Mouse (Mus musculus): Measurements from ENCODE around the gene Mrpl23.

The Mrpl23 gene

DNA sequence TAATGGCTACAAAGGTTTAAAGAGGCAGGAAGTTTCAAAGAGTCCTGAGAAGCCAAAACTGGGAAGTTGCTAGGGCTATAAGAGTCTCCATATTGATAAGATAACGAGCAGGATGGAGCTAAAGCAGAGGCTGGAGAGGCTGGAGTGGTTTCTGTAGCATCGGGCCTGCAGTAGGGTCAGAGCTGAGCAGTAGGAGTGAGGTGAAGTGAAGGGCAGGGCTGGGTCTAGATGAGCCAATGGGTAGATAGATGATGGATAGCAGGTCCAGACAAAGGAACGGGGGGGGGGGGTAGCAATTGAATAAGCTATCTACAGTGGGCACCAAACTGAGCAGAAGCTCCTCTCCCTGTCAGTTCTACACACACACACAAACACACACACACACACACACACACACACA lies 15.0 kb upstream of the Mrpl23 start:
- no peak for DNase-seq (ENCODE audit: extremely low read depth, insufficient read length, low spot score)

DNA sequence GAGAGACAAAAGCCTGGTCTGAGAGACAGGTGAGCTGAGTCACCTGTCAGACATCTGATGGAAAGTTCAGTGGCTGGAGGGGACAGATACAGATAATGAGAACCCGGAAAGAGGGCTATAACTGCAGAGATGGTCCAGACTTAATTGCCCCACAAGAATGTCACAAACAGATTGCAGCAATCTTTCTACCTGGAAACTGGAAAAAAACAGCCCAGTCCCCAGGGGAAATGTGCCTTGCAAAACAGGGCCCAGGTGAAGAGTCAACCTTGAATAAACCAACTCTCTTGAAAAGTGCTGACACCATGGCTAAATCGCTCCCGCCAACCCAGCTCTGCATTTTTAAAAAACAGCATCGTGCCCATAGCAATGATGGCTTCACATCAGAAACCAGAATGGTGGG lies 12.2 kb upstream of the Mrpl23 start:
- DNase-seq (ENCODE audit: extremely low read depth, insufficient read length, low spot score), result no peak

DNA sequence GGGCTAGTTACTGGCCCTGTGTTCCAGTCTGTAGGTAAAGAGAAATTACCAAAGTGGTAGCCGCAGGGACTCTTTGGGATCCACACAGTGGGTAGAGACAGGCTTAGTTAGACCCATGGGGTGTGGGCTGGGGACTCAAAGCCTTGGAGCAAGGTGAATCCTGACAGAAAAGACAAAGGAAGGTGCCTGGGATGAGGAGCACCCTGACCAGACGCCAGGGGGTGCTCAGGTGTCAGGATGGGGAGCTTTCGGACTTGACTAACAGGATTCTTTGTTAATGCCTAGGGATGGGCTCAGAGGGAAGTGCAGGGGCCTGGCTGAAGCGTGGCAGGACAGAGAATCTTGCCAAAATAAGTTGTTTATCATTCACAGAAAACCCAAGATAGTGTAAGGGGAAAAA lies 10.1 kb upstream of the Mrpl23 start:
- DNase-seq (ENCODE audit: extremely low read depth, insufficient read length, low spot score), result no peak

DNA sequence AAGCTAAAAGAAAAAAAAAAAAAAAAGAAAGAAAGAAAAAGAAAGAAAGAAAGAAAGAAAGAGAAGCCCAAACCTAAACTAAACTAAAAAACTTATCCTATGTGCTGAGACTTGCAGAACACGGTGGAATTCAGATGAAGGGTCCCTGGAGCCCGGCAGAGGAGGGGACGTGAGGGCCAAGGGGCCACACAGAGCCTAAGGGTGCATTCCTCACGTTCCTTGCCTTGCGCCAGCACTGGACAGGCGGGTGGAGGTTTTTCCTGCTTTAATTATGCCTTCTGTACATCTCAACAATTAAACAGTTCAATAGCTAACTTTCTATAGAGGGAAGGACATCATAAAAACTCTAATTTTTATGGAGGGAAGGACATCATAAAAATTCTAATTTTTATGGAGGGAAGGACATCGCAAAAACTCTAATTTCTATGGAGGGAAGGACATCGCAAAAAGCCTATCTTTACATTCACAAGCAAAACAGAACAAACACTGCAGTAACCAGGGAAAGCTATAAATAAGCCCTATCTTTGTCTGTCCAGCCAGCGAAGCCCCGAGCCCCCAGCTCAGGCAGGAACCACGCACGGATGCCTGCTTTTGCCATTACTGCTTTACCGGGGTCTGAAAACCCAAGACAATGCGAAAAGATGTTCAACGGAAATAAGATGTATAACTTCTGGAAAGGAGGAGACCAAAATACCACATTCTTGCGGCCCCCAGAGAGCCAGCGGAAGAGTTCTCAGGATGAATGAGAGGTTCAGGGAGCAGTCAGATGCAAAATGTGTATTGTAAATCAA lies 9.1 kb upstream of the Mrpl23 start:
- no peak for DNase-seq (ENCODE audit: extremely low read depth, insufficient read length, low spot score)

DNA sequence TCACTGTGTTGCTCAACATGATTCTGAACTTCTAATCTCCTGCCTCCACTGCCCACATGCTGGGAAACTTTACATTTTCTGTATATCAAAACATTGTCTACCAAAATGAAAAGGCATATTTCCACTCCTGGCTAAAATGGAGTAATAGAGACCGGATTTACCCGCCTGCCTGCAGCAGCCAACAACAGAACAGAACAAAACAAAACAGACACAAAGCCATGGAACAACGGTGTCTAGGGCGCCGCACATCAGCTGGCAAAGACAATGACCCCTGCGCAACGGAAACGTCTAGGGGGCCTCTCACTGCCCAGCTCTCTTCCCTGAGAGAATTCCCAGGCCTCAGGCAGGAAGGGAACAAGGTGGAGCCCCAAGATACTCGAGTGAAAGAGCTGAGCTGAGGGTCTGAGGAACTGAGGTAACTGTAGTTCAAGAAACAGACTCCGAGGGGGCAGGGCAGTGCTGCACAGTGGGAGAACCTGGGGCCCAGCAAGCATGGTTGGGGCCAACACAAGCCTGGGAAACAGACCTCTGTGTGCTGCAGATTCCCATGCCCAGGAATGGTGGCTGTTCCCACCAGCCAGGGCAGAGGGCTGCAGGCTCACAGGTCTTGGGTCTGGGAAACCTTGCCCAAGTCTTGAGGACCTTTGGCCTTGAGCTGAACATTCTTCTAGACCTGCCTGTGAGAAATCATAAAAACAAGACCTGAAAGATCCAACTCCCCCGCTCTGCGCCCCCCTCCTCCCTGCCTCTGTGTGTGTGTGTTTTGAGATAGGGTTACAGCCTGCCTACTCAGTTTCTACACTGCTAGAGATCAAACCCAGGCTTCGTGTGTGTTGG lies 6.9 kb upstream of the Mrpl23 start:
- DNase-seq (ENCODE audit: extremely low read depth, insufficient read length, low spot score), result no peak

DNA sequence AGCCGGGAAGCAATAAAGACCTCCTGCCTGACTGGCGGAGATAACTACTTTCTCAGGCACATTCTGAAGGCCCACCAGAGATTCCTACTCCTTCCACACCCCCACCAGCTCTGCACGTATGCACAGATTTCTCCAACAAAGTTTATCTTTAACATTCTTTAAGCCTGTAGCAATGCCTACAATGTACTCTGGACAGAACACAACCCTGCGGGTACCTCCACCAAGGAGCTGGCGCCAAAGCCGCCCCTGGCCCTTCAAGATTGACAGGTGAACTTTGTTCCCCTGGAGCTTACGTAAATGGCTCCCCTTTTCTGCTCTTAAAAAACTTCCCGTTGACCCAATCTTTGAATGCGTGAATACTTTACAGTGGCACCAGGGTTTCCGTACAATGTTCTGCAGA lies 3.1 kb upstream of the Mrpl23 start:
- no peak for DNase-seq (ENCODE audit: extremely low read depth, insufficient read length, low spot score)

DNA sequence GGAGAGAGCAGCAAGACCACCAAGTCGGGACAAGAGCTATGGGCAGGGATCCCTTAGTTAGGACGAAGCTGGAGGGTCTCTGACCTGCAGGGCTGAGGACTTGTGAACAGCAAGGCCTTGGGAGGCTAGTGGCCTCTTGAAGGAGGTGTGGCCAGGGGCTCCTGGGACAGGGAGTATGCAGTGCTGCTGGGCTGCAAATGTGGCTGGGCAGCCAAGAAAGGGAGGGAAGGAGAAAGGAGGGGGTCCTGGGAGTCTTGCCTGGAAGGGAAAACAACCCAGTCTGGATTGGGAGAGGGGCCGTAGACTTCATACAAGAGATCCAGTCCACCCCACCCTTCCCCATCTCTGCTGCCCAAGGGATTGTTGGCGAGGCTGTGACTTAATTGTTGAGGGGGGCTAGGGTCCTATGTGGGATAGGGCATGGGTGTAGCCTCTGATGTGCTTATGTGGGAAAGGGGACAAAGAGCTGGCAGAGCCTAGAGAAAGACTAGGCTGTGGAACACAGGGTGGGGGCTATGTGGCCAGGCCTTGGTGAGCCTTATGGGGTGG lies 439 bp upstream of the Mrpl23 start:
- DNase-seq (ENCODE audit: extremely low read depth, insufficient read length, low spot score), result no peak

DNA sequence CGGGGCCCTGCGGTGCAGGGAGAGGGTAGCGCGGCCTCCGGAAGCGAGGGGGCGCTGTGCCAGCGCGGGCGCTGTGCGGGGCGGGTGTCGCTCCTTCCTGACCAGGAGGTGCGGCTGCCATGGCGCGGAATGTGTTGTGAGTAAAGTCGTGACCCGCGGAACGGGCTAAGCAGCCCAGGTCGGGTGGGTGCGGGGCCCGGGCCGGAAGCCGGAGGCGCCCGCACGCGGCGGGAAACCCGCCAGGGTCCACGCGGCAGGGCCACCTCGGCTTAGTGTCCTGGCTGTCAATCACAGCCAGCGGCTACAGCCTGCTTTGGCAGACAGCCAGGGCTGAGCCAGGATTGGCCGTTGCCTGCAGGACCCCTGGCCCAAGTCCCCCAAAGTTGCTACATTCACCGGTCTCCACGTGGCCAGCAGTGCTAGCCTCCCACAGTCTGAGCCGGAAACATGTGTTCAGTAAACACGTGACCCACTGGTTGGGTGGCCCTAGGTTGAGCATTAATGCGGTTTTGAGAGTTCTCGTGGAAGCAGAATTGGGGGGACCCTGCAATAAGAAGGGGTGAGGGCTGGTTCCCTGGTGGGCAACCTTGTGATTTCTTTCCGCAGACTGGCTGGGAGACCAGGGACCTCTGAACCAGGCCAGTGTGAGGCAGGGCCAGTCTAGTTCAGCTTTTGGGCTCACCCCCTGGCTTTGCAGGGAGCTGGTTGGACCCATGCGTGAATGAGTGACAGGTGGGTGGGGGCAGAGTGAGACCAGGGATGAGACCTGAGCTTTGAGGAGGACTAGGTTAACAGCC lies 771 bp downstream of the Mrpl23 start:
- DNase-seq (ENCODE audit: extremely low read depth, insufficient read length, low spot score), result peak; percentile 88

DNA sequence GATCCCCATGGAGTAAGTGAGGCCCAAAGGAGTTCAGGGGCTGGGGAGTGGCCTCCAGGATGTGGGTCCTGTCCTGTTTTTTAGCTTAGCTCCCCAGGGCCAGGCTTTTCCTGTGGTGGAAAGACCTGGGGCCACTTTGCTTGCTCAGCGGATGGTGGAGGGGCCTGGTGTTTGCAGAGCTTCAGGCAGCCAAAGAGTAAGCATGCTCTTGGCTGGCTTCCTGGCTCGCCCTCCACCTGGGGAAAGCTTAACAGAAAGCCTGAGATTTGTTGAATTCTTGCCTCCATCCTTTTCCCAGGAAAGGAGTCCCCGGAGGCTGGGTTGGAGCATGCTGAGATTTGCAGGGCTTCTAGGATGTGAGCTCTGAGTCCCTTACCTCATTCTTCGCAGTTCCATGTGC lies 2.6 kb downstream of the Mrpl23 start:
- DNase-seq (ENCODE audit: extremely low read depth, insufficient read length, low spot score), result no peak

DNA sequence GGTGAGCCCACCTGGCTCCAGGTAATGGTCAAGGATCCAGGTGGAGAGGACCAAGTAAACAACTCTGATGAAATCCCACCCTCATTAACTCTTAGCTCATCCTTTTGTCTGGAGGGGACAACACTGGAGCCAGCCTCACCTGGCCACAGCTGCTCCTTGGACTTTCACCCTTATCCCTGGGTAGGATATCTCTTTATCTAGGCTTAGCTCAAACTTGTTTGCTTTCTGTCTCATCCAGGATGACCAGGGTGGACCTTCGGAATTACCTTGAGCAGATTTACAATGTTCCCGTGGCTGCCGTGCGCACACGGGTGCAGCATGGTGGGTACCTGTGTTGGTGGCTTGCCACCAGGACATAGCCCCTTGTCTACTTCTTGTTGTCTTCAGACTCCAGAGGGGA lies 3.3 kb downstream of the Mrpl23 start:
- no peak for DNase-seq (ENCODE audit: extremely low read depth, insufficient read length, low spot score)

DNA sequence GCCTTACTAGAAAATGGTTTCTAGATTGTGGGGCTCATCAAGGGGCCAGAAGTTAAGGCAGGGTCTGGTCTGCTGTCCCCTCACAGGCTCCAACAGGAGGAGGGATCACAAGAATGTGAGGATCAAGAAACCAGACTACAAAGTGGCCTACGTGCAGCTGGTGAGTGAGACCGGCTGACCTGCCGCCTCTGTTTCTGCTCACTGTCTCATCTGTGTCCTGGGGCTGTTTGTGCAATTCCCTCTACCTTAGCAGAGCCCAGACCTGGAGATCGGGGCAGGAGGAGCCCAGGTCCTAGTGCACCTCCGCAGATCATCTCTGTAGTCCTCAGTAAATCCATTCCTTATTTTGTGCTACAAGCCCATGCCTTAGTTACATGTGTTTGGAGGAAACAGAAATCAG lies 4.7 kb downstream of the Mrpl23 start:
- DNase-seq (ENCODE audit: extremely low read depth, insufficient read length, low spot score), result no peak

DNA sequence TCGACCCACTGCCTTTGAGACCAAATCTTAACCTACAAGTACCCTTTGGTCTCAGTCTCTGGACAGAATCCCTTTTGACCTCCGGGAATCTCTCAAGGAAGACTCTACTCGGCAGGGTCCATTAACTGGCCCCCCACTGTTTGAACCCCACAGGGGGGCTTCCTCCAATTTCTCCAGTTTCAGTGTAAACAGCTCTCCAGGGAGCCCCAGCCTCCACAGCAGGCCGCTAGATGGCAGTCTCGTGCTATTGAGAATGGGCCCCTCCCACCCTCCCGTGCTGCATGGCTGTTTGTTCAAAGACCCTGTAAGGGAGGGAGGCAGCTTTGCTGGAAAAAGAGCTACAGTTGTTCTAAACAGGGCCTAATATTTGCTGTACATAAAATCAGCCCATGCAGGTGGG lies 5.4 kb downstream of the Mrpl23 start:
- DNase-seq (ENCODE audit: extremely low read depth, insufficient read length, low spot score), result no peak

DNA sequence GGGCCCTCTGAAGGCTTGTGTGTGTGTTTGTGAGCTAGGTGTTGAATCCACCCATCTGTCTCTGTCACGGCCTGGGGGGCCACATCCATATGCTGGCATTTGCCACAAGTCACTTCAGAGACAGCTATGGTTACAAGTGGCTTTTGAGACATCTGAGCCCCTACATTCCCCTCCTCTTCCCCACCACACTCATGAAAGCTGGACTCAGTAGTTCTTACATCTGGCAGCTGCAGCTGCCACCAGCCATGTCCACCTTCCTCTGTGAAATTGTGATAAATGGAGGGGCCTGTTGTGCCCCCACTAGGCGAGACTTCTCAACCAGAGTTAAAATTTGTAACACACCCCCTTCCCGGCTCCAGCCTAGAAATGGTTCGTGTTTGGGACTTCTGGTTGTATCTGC lies 5.8 kb downstream of the Mrpl23 start:
- no peak for DNase-seq (ENCODE audit: extremely low read depth, insufficient read length, low spot score)

DNA sequence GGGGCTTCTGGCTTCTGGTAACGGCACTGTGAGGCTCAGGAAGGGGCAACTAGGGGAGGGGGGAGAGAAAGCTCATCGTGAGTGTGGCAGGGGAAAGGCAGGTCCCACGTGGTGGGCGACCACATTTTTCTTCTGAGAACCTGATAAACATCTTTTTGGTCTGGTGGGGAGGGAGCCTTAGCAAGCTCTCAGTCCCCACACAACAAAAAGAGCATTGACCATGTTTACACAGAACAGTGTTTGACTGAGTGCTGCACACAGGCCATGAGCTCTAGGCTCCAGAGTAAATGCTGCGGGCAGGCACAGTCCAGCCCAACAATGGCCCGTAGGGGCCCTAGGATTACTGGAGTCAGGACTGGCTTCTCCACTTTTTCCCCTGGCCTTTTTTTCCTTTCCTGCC lies 6.3 kb downstream of the Mrpl23 start:
- no peak for DNase-seq (ENCODE audit: extremely low read depth, insufficient read length, low spot score)

DNA sequence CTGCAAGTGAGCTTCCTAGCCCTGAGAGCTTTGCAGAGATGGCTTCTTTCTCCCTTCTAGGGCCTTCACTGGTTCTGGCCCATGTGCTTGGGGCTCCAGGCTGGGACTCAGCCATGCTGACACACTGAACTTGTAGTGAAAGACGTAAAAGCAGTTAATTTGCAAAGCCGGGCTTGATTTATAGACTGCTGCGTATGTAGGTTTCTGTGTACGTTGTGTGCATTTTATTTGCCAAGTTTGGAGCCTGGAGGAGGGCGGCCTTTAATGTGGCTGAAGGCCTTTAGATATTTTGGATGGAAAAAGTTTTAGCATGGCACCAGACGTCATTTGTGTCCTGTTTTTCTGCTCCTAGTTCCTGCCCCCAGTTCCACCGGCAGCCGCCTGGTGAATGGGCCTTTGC lies 7.3 kb downstream of the Mrpl23 start:
- DNase-seq (ENCODE audit: extremely low read depth, insufficient read length, low spot score), result no peak

DNA sequence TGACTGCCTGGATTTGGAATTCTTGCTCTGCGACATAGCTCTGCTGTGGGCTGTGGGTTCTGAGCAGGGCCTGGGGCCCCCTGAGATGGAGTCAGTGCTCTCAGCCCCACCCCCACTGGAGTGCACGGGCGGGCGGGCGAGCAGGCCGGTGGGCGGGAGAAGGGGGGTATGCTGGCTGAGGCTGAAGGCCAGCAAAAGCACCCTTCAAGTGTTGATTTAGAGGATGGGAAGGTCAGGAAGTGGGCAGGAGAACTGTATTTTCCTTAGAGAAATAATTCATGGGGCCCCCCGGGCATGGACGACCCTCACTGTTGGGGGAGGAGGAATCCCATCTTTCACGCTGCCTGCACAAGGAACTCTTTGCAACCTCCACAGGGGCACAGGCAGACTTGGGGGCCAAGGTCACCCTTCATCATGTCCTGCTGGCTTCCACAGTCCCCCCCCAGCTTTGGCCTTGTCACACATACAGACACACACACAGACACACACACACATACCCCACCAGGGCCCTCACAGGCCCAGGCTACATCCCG lies 10.4 kb downstream of the Mrpl23 start:
- no peak for DNase-seq (ENCODE audit: extremely low read depth, insufficient read length, low spot score)

DNA sequence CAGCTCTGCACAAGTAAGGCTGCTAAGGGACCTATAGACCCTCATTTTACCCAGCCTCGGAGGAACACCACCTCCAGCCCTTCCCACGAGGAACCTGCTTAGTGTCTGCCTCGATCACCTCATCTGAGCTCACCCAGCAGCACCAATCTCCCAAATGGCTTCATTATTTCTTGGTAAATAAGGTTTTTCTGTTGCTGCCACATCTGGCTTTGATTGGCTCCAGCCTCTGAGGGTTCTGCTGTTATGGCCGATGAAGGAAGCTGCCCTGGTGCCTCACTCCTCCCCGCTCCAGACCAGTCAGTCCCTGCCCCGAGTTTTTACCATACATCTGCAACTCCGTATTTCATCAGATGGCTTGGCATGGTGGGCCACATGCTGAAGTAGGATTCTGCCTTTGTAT lies 13.5 kb downstream of the Mrpl23 start:
- DNase-seq (ENCODE audit: extremely low read depth, insufficient read length, low spot score), result no peak

DNA sequence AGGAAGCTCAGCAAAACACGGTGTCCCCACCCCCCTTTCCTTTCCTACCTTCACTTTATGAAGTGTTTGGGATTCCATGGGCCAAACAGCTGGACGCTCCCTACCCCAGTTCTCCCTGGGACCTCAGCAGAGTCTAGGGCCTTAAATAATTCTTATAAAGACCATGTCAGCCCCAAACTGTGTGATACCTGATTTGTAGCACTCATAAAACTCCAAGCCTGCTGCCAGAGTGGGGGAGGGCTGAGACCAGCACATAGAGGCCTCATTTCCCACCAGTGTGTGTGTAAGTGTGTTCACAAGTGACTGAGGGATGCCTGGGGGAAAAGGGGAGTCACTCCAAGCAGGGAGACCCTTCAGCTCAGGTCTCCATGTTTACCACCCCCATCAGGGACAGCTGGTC lies 15.4 kb downstream of the Mrpl23 start:
- DNase-seq (ENCODE audit: extremely low read depth, insufficient read length, low spot score), result no peak

DNA sequence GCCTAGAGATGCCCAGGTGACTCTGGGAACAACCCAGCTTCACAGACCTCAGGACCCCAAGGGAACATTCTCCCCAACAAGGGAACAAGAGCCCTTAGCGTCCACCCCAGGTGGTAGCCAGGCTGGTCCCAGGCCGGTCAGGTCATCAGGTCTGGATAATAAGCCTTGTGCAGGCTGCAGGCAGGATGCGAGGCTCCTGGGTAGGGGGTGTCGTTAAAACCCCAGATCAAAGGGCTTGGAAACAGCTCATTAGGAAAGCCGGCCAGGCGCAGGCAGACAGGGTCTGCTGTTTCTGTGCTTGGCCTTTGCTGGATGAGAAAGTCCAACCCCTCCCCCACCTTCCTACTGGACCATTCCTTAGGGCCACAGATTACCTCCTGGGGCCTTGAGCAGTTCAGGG lies 16.2 kb downstream of the Mrpl23 start:
- DNase-seq (ENCODE audit: extremely low read depth, insufficient read length, low spot score), result no peak

DNA sequence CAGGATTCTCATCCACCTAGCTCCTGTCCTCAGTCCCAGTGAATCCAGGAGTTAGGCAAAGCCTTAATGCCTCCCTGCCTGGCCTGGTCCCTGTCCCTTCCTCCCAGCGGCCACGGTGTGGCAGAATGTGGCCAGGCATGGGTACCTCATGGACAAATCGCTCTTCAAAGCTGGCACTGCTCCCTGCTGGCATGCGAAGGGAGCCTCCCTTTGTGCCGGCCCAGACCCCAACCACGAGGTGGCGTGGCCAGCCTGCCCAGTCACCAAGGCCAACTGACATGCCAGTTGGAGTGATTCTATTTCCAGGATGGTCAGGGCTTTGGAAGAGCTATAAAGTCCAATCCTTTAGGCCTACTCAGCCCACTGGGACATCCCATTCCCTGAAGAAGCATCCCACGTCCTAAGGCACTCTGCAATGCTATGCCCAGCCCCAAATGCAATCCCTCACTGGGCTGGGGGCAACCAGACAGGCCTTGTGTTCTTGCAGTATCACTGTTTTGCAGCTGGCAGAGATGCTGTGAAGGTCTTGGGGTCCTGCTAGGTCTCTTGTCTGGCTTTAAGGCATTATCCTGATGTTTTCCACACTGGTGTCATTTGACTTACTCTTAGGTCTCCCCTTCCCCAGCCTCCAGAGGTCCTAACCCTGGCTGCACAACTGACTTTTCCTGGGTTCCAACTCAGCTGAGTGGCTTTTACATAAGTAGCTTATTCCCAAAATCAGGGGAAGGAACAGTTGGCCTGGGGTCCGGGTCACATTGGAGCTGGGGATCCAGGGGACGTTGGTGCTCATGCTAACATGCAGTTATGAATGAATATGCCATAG lies 17.7 kb downstream of the Mrpl23 start:
- no peak for DNase-seq (ENCODE audit: extremely low read depth, insufficient read length, low spot score)
